9 mouse cellular contexts compared by ENCODE assay signal in genomic region chr4:97575447-97575846, GRCm38 (mm10).
DNase-seq lines count a peak whose midpoint lies in the region; ATAC-seq and TF ChIP-seq lines count a peak whose summit lies in the region.
"Had no signal": no experiment of that assay in that cellular context is flagged by ENCODE, and none has a peak within 500 bp of the region (broad histone marks: within the 10 kb centered on the region; RNA-seq: fewer than 3 reads in every experiment).

No protein-coding gene starts in this region.

- H3K4me3 ChIP-seq in lung, embryonic 14.5 days (ENCODE audit: low read depth, low read length): no peak overlapping the region
- no peak overlapping the region for H3K4me3 ChIP-seq in limb, embryonic 11.5 days (ENCODE audit: low read depth, low read length)
- H3K4me3 ChIP-seq in kidney, embryonic 16.5 days (ENCODE audit: low read length): no peak overlapping the region
- H3K4me3 ChIP-seq: erythroblast, embryonic 14.5 days had no signal

- no peaks in the 10 kb centered on the region for H3K36me3 ChIP-seq in lung, embryonic 14.5 days (ENCODE audit: insufficient read depth)
- H3K36me3 ChIP-seq in limb, embryonic 11.5 days (ENCODE audit: control insufficient read depth, insufficient read depth, low read length): no peaks in the 10 kb centered on the region
- no peaks in the 10 kb centered on the region for H3K36me3 ChIP-seq in kidney, embryonic 16.5 days (ENCODE audit: insufficient read depth, low read length)

- peak; percentile 58 for DNase-seq in lung, embryonic 14.5 days
- DNase-seq in lung, postnatal 36 days: no peak
- DNase-seq in limb, embryonic 11.5 days (ENCODE audit: low spot score): peak; percentile 72
- no peak for DNase-seq in spleen, adult 18-20 months
- no peak for DNase-seq in kidney, postnatal 25 days

- no peak for TF ChIP-seq CTCF in lung, embryonic 14.5 days (IDR thresholded peaks at IDR 0.05; ENCODE audit: low read depth)

- H3K27me3 ChIP-seq in lung, embryonic 14.5 days (ENCODE audit: insufficient read depth, low read length): no peaks in the 10 kb centered on the region
- no peaks in the 10 kb centered on the region for H3K27me3 ChIP-seq in limb, embryonic 11.5 days (ENCODE audit: control insufficient read depth, insufficient read depth, low read length)
- H3K27me3 ChIP-seq in kidney, embryonic 16.5 days (ENCODE audit: insufficient read depth, low read length): no peaks in the 10 kb centered on the region

- H3K9me3 ChIP-seq in lung, embryonic 14.5 days (ENCODE audit: low read depth, low read length): no peaks in the 10 kb centered on the region
- H3K9me3 ChIP-seq in limb, embryonic 11.5 days (ENCODE audit: control insufficient read depth, low read length): no peaks in the 10 kb centered on the region
- H3K9me3 ChIP-seq in kidney, embryonic 16.5 days (ENCODE audit: low read length): no peaks in the 10 kb centered on the region

- no peak overlapping the region for H3K4me2 ChIP-seq in lung, embryonic 14.5 days
- no peak overlapping the region for H3K4me2 ChIP-seq in limb, embryonic 11.5 days (ENCODE audit: low read depth, severe bottlenecking)
- H3K4me2 ChIP-seq in kidney, embryonic 16.5 days (replicated peaks; ENCODE audit: low read depth, low read length): no peak overlapping the region

- peak; percentile 44; the same call in 1 of the 2 replicates for ATAC-seq in lung, embryonic 14.5 days (ENCODE audit: insufficient read depth)
- ATAC-seq in frontal cortex, adult (ENCODE audit: low TSS enrichment): peak; percentile 94
- peak; percentile 57; the same call in 1 of the 2 replicates for ATAC-seq in limb, embryonic 11.5 days (ENCODE audit: insufficient number of reproducible peaks, low FRiP score, low TSS enrichment, low read depth)
- ATAC-seq in megakaryocyte-erythroid progenitor cell, adult 5-6 weeks (replicated peaks; ENCODE audit: low FRiP score, low TSS enrichment, poor library complexity, severe bottlenecking): no peak
- no peak for ATAC-seq in kidney, embryonic 16.5 days (ENCODE audit: low FRiP score, low TSS enrichment)

- no peak overlapping the region for H3K9ac ChIP-seq in lung, embryonic 14.5 days
- H3K9ac ChIP-seq in limb, embryonic 11.5 days (ENCODE audit: low read length): no peak overlapping the region
- H3K9ac ChIP-seq in kidney, embryonic 16.5 days (replicated peaks; ENCODE audit: low read length): no peak overlapping the region

- H3K27ac ChIP-seq in lung, embryonic 14.5 days (ENCODE audit: low read depth): no peak overlapping the region
- 0 out of 2 replicates have a peak overlapping the region, but pooled peaks have one; percentile 21 for H3K27ac ChIP-seq in limb, embryonic 11.5 days (replicated peaks; ENCODE audit: low read depth, low read length)
- H3K27ac ChIP-seq in kidney, embryonic 16.5 days (ENCODE audit: low read length): no peak overlapping the region

- WGBS in lung, embryonic 14.5 days: 11% methylated on average over 5 of the region's 5 CpGs
- WGBS in limb, embryonic 11.5 days: 8% methylated on average over 5 of the region's 5 CpGs
- 54% methylated on average over 5 of the region's 5 CpGs for WGBS in kidney, embryonic 16.5 days

- no peaks in the 10 kb centered on the region for H3K4me1 ChIP-seq in lung, embryonic 14.5 days (ENCODE audit: insufficient read depth)
- peaks cover 25% of the 10 kb centered on the region for H3K4me1 ChIP-seq in limb, embryonic 11.5 days (ENCODE audit: control insufficient read depth, insufficient read depth, low read length)
- no peaks in the 10 kb centered on the region for H3K4me1 ChIP-seq in kidney, embryonic 16.5 days (ENCODE audit: insufficient read depth, low read length)

Comparison
In these comparisons a context has a peak if more than half of its experiments do, and no peak if none do; other contexts are left out.
1. DNase-seq: peak in lung, embryonic 14.5 days (single experiment) and limb, embryonic 11.5 days (single experiment); none in lung, postnatal 36 days (single experiment), spleen, adult 18-20 months (0 of 2) and kidney, postnatal 25 days (0 of 2).
2. ATAC-seq: peak in lung, embryonic 14.5 days (single experiment), frontal cortex, adult (single experiment) and limb, embryonic 11.5 days (single experiment); none in megakaryocyte-erythroid progenitor cell, adult 5-6 weeks (single experiment) and kidney, embryonic 16.5 days (single experiment).